Mouse (Mus musculus) erythroblast, embryonic 14.5 days (primary cell): ENCODE results near the gene Dnph1. TPM values are rescaled to one million over a fixed set of nuclear protein-coding genes. Genes with fewer than 3 reads are reported as not detected.

Experiments used
- H3K27me3 ChIP-seq: 2 replicates; pipeline ENCODE4 v1.6.1; 2012; ENCODE audit warnings: inconsistent platforms; ENCODE audit not compliant: control insufficient read depth
- H3K36me3 ChIP-seq: 2 replicates; pipeline ENCODE4 v1.6.1; 2012; ENCODE audit warnings: mild to moderate bottlenecking, inconsistent platforms; ENCODE audit not compliant: control insufficient read depth
- H3K4me1 ChIP-seq: 2 replicates; pipeline ENCODE4 v1.6.1; 2012; ENCODE audit warnings: inconsistent platforms; ENCODE audit not compliant: control insufficient read depth
- H3K4me3 ChIP-seq: replicated peaks from 2 replicates; pipeline ENCODE3; 2012; ENCODE audit warnings: moderate library complexity, mild to moderate bottlenecking, inconsistent platforms
- H3K9me3 ChIP-seq: 2 replicates; pipeline ENCODE4 v1.6.1; 2012; ENCODE audit warnings: low read length, inconsistent platforms, mixed read lengths; ENCODE audit not compliant: control insufficient read depth
- GATA1 ChIP-seq: IDR thresholded peaks from 2 replicates; pipeline ENCODE4 v1.6.1; 2012; ENCODE audit warnings: low read length, inconsistent platforms, mixed read lengths
- TAL1 ChIP-seq: IDR thresholded peaks from 3 replicates; pipeline ENCODE4 v1.6.1; 2012; ENCODE audit warnings: low read length, inconsistent platforms, mixed read lengths
- polyA plus RNA-seq: library from polyadenylated mRNA; stranded (reverse); fragments of >175 nt; gene quantifications from 2 replicates; pipeline ENCODE4 v1.2.3, GENCODE M21; 2012

Gene Dnph1
- polyA plus RNA-seq, 1 experiment: 1.9 TPM

DNA sequence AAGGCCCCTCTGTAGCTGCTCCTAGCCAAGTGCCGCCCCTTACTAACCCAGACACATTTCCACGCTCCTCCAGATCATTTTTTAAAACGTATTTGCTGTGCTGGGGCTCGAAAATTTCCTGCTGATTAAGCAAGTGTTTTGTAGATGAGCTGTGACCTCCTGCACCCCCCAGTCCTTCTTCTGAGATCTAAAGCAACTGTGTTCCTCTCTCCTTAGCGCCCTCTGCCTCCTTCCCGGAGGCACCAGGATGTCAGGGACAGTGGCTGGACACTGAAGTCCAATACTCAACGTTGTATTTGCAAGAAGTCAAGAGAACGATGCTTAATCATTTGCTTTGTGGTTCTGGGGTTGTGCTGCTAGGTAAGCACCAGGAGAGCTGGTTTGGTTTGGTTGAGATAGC lies 35.2 kb upstream of the Dnph1 start:
- TF ChIP-seq GATA1 (no peak), TAL1 (no peak)
- Histone ChIP-seq H3K27me3 (peaks cover 51% of the 10 kb centered on the region), H3K4me3 (no peak overlapping the region), H3K36me3 (no peaks in the 10 kb centered on the region), H3K9me3 (no peaks in the 10 kb centered on the region), H3K4me1 (peaks cover 5% of the 10 kb centered on the region)

DNA sequence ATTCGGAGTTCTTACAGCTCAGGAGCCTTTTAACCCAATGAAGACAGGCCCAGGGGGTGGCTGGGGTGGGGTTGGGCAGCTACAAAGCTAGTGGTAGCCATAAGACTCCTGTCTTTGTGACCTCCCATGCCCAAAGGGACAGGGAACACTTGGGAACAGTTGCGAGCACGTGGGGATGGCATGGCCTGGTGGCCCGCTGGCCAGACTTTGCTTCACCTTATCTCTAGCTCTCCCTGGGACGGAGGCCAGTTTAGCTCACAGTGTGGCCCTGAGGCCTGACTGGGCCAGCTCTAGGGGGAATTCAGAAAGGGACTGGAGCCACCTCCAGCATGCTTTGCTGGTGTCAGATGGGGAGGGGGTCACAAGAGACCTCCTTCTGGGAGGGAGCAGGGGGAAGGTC lies 34.3 kb upstream of the Dnph1 start:
- TF ChIP-seq GATA1: no peak
- no peak for TF ChIP-seq TAL1
- Histone ChIP-seq H3K36me3 (no peaks in the 10 kb centered on the region), H3K27me3 (peaks cover 45% of the 10 kb centered on the region), H3K4me3 (no peak overlapping the region), H3K9me3 (no peaks in the 10 kb centered on the region), H3K4me1 (peaks cover 5% of the 10 kb centered on the region)

DNA sequence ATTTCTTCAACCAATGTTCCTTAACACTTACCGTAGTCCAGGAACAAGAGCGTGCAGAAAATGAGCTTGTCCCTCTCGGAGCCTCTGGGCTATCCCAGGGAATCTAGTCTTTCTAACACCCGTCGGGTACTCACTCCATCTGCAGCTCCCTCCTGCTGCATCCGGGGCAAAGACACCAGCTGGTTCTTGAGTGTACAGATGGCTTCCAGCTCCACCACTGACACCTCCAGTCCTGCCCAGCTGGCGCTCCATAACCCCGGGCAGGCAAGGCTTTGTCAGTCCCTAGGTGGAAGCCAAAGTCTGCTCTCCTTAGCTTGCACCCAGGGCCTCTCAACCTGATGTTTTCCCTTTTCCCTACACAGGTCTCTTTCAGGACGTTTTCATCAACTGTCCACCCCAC lies 28.7 kb upstream of the Dnph1 start:
- TF ChIP-seq GATA1 (no peak), TAL1 (no peak)
- no peak overlapping the region for H3K4me3 ChIP-seq
- H3K36me3 ChIP-seq: no peaks in the 10 kb centered on the region
- H3K9me3 ChIP-seq: no peaks in the 10 kb centered on the region
- no peaks in the 10 kb centered on the region for H3K4me1 ChIP-seq
- H3K27me3 ChIP-seq: no peaks in the 10 kb centered on the region

DNA sequence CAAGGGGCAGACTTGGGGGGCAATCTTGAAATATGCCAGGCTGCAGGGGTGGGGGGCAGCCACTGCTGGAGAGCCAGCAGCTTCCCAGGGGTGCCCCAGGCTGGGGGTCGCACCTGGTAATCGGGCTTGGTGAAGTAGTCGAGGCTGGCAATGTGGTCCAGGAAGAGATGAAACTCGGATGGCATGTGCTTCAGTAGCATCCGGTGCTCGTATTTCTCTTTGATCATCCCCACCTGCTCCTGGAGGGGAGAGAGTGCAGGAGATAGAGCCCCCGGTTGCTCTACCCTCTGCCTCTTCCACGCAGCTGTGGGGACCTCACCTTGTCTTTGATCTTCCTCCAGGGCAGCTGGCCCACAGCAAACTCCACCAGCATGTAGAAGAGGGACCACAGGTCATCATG lies 19.9 kb upstream of the Dnph1 start:
- H3K36me3 ChIP-seq: no peaks in the 10 kb centered on the region
- no peaks in the 10 kb centered on the region for H3K4me1 ChIP-seq
- H3K4me3 ChIP-seq: no peak overlapping the region
- TF ChIP-seq GATA1: no peak
- TF ChIP-seq TAL1: no peak
- H3K27me3 ChIP-seq: peaks cover 3% of the 10 kb centered on the region; the same call in 1 of the 2 replicates
- H3K9me3 ChIP-seq: no peaks in the 10 kb centered on the region

GRCm38 (mm10) chr17:46477286-46477685 lies 19.2 kb upstream of the Dnph1 start:
- no peaks in the 10 kb centered on the region for H3K9me3 ChIP-seq
- H3K36me3 ChIP-seq: no peaks in the 10 kb centered on the region
- peaks cover 3% of the 10 kb centered on the region; the same call in 1 of the 2 replicates for H3K27me3 ChIP-seq
- no peak for TF ChIP-seq TAL1
- no peak for TF ChIP-seq GATA1
- no peak overlapping the region for H3K4me3 ChIP-seq
- no peaks in the 10 kb centered on the region for H3K4me1 ChIP-seq

GRCm38 (mm10) chr17:46483561-46484001 lies 12.9 kb upstream of the Dnph1 start:
- Histone ChIP-seq H3K4me3 (no peak overlapping the region), H3K9me3 (peaks cover 3% of the 10 kb centered on the region; the same call in 1 of the 2 replicates), H3K4me1 (no peaks in the 10 kb centered on the region), H3K36me3 (no peaks in the 10 kb centered on the region), H3K27me3 (peaks cover 64% of the 10 kb centered on the region)
- TF ChIP-seq GATA1 (no peak), TAL1 (no peak)

DNA sequence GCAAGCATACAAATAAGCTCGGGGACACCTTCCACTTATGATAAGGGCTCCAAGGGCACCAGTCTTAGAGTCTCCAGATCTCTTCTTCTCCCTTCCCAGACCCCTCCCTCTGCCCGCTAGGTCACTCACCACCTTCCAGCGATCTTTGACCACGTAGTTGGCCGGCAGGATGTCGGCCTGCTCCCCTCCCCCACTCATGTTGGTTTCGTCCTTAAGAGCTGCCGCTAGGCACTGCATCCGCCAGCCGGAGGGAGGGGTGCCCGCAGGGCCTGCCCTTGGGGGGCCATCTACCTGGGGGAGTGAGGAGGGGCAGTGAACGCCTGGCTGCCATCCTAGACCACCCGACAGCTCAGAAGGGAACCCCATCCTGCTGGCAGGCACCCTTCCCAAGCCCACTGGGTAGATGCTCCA lies 12.5 kb upstream of the Dnph1 start:
- no peak for TF ChIP-seq GATA1
- TF ChIP-seq TAL1: no peak
- Histone ChIP-seq H3K4me3 (no peak overlapping the region), H3K27me3 (peaks cover 68% of the 10 kb centered on the region)

DNA sequence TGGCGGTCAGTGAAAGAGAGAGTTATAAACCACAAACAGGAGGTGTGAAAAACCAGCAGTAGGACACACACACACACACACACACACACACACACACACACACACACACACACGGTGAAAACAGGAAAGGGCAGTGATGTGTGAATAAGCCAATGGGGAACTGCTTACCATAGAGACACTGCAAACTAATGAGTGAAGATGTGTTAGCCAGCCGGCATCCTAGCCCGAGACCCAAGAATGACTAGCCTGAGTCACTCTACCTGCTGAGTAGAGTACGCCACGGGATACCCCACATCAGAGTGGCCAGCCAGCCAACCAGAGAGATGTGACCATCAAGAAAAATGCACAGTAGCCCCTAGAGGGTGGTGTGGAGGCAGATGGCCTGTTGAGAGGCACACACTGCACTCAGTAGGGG lies 12.0 kb upstream of the Dnph1 start:
- TF ChIP-seq TAL1: no peak
- no peak for TF ChIP-seq GATA1
- H3K9me3 ChIP-seq: peaks cover 3% of the 10 kb centered on the region; the same call in 1 of the 2 replicates
- peaks cover 71% of the 10 kb centered on the region for H3K27me3 ChIP-seq
- no peaks in the 10 kb centered on the region for H3K36me3 ChIP-seq
- H3K4me1 ChIP-seq: no peaks in the 10 kb centered on the region
- H3K4me3 ChIP-seq: no peak overlapping the region

More for the DNA sequence above, 12.5 kb upstream of the Dnph1 start:
- H3K4me1 ChIP-seq: no peaks in the 10 kb centered on the region
- H3K36me3 ChIP-seq: no peaks in the 10 kb centered on the region
- peaks cover 3% of the 10 kb centered on the region; the same call in 1 of the 2 replicates for H3K9me3 ChIP-seq

DNA sequence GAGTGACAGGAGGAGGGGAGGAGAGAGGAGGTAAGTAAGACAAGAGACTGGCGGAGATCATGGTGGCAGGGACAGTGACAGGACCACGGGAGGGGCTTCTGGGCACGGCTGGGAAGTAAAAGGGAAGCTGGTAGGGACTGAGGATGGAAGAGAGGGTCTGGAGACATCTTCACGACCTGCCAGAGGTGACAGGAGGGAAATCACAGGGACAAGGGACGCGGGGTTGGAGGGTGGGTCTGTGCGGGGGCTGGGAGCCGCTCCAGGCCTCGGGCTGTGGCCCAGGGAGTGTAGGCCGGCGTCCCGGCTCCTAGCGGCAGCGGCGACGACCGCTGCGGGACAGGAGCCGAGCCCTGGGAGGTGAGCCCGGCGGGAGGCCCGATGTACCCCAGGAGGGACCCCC lies 9.5 kb upstream of the Dnph1 start:
- Histone ChIP-seq H3K27me3 (peaks cover 74% of the 10 kb centered on the region), H3K4me3 (no peak overlapping the region), H3K36me3 (no peaks in the 10 kb centered on the region), H3K4me1 (no peaks in the 10 kb centered on the region), H3K9me3 (peaks cover 3% of the 10 kb centered on the region; the same call in 1 of the 2 replicates)
- TF ChIP-seq TAL1 (no peak), GATA1 (no peak)

DNA sequence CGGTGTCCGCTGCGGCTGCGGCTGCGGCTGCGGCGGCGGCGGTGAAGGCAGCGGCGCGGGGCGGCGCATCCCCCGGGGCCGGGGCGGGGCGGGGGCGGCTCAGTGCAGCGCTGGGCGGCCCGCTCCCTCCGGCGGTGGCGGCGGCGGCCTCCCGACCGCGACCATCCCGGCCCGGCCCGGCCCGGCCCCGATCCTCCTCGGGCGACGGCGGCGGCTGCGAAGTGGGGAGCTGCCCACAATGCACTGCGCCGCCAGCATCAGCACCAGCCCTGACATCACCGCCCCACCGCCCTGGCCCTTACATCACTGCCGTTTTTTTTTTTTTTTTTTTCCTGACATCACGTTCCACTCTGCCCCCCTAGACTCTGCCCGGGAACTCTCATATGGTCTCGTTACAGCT lies 9.1 kb upstream of the Dnph1 start, which contains the start of gene Ttbk1:
Ttbk1 (minus strand) TSS at position 245 of the 400 bp plus-strand sequence.
- TF ChIP-seq TAL1 (no peak), GATA1 (no peak)
- H3K4me3 ChIP-seq: no peak within 1 kb of the TSS
- peaks cover 3% of the 10 kb centered on the region; the same call in 1 of the 2 replicates for H3K9me3 ChIP-seq
- no peaks in the 10 kb centered on the region for H3K4me1 ChIP-seq
- H3K36me3 ChIP-seq: no peaks in the 10 kb centered on the region
- peaks cover 74% of the 10 kb centered on the region for H3K27me3 ChIP-seq
